Mouse (Mus musculus) megakaryocyte, embryonic 14.5 days (primary cell): Measurements from ENCODE around the gene Enpp5.

Source experiments
- FLI1 ChIP-seq: IDR thresholded peaks from 2 replicates; pipeline ENCODE4 v1.6.1; 2012; ENCODE audit warnings: low read length, inconsistent platforms, mixed read lengths
- GATA1 ChIP-seq: IDR thresholded peaks from 3 replicates; pipeline ENCODE4 v1.6.1; 2012; ENCODE audit warnings: mixed read lengths, low read length, inconsistent platforms, borderline replicate concordance

DNA sequence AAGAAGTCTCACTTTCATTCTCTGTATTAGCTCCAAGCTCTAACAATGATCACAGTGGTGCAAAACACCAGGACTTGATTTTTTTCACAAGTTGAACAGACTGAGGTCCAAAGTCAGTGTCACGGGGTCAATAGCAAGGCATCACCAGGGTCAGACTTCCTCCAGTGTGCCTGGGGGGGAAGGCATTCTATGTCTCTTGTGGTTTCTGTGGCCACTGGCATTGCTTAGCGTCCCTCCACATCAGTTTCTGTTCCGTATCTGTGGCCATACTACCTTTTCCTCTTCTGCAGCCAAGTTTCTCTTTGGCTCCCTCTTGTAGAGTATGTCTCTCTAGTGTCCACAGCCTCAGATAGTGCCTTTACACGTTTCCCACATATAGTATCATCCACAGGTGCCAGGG is 25.2 kb upstream of the Enpp5 start:
- TF ChIP-seq GATA1 (no peak), FLI1 (no peak)
